Mouse (Mus musculus) frontal cortex, postnatal 14 days (tissue): Measurements from ENCODE around the gene Exoc7.

Experiments
- DNase-seq, 2 experiments: peaks; one replicate each; pipeline ENCODE4 v3.0.0; 2022; ENCODE audit warnings: low spot score in 2 of 2

Gene Exoc7

GRCm38 (mm10) chr11:116318719-116319659 is 12.0 kb upstream of the Exoc7 start:
- peak in 1 of 2 experiments; percentile 79 for DNase-seq

- DNase-seq: no peak
Observed at GRCm38 (mm10) chr11:116312359-116312758, 5.3 kb upstream of the Exoc7 start.

- DNase-seq: no peak
Observed at GRCm38 (mm10) chr11:116311169-116311568, 4.1 kb upstream of the Exoc7 start.

DNA sequence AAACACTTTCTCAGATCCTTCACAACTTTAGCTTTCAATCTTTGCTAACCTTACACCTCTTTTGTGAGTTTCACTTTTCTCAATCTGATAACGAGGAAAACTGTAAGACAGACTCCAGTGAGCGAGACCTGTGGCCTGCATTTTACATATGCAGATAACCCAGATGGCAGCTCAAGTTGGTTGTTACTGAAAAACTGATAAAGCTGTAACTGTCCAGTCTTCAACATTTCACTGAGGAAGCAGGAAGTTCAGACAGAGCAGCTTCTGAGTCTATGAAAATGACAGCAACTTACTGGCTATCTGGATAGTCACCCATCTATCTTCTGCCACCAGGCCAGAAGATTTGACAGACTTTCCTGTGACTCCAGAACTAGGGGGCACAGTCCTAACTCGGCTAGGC is 2.6 kb upstream of the Exoc7 start:
- DNase-seq: no peak

GRCm38 (mm10) chr11:116307762-116308531 is 914 bp upstream of the Exoc7 start:
- DNase-seq: no peak

- peak; percentile 82 to 91 for DNase-seq
Observed at GRCm38 (mm10) chr11:116306126-116306982, 679 bp downstream of the Exoc7 start.

- DNase-seq: no peak
Observed at GRCm38 (mm10) chr11:116305423-116305822, 1.6 kb downstream of the Exoc7 start.

- DNase-seq: no peak
Observed at GRCm38 (mm10) chr11:116298621-116299020, 8.4 kb downstream of the Exoc7 start.

GRCm38 (mm10) chr11:116298221-116298620 is 8.8 kb downstream of the Exoc7 start:
- DNase-seq: no peak

- no peak for DNase-seq
Observed at GRCm38 (mm10) chr11:116297017-116297416, 10.0 kb downstream of the Exoc7 start.

GRCm38 (mm10) chr11:116296191-116296734 is 10.8 kb downstream of the Exoc7 start:
- no peak for DNase-seq

GRCm38 (mm10) chr11:116294319-116294718 is 12.7 kb downstream of the Exoc7 start:
- no peak for DNase-seq

DNA sequence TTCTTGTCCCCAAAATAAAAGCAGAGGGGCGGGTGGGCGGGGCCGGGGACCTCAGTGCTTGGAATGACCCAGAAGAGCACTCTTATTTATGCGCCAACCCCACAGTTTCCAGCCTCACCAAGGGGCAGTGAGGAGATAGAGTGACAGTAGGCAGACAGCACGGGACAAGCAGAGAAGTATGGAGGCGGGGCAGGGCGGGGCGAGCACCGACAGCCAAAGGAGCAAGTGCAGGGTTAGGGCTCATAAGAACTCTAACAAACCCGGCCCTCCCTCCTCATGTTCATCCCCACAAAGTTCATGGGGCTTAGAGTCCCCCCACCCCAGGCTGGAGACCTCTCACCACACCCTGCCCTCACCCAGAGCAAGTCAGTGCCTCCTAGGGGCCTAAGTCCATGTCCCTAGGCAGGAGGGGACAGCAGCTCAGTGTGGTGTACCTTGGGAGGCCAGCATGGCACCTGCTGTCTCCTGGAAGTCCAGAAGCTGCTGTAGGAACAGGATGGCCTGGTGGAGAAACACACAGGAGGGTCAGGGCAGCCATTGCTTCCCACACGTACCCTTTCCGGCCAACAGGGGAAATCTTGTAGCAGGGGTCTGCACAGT is 13.4 kb downstream of the Exoc7 start:
- DNase-seq: no peak

GRCm38 (mm10) chr11:116292401-116292800 is 14.6 kb downstream of the Exoc7 start:
- no peak for DNase-seq

GRCm38 (mm10) chr11:116290556-116290955 is 16.5 kb downstream of the Exoc7 start:
- DNase-seq: no peak

- no peak for DNase-seq
Observed at GRCm38 (mm10) chr11:116287351-116287750, 19.7 kb downstream of the Exoc7 start.

DNA sequence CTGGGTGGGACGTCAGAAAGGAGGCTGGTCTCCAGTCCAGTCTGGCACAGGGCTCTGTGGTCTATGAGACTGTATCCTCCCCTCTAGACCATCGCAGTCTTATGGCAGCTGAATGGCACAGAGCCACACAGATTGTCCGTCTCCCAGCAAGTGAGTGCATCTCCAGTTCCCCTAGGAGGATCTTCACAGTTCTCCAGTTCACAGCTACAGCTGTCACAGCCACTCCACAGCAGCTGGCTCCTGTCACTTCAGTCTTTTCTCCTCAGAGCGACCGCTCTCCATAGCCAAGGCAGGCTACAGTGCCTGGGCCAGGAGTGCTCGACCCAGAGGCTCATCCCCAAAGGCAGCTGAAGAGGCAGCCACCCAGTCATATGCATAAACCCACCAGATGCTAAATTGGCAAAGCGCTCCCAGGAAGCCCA is 21.3 kb downstream of the Exoc7 start:
- DNase-seq: no peak

DNA sequence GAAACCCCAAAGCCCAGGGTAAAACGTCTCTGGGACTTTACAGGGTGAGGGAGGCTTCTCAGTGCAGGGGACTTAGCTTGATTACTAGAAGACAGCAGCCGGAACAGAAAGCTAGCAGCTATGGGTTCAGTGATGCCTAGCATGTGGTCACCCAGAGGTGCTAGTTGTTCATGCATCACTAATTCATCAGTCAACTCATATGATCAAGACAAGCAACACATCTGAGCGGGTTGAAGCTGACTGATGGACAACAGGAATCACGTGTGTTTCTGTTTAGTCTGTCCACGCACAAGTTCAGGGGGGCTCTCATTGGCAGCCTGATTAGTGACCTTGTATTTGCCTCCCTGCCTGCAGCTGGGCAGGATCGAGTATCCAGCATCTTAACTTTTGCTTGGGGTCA is 23.1 kb downstream of the Exoc7 start:
- DNase-seq: no peak

DNA sequence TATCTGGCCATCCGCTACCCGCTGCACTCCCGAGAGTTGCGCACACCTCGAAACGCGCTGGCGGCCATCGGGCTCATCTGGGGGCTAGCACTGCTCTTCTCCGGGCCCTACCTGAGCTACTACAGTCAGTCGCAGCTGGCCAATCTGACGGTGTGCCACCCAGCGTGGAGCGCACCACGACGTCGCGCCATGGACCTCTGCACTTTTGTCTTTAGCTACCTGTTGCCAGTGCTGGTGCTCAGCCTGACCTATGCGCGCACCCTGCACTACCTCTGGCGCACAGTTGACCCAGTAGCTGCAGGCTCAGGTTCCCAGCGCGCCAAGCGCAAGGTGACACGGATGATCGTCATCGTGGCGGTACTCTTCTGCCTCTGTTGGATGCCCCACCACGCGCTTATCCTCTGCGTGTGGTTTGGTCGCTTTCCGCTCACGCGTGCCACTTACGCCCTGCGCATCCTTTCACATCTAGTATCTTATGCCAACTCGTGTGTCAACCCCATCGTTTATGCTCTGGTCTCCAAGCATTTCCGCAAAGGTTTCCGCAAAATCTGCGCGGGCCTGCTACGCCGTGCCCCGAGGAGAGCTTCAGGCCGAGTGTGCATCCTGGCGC is 24.0 kb downstream of the Exoc7 start:
- no peak for DNase-seq

GRCm38 (mm10) chr11:116282089-116282488 is 24.9 kb downstream of the Exoc7 start:
- DNase-seq: no peak

DNA sequence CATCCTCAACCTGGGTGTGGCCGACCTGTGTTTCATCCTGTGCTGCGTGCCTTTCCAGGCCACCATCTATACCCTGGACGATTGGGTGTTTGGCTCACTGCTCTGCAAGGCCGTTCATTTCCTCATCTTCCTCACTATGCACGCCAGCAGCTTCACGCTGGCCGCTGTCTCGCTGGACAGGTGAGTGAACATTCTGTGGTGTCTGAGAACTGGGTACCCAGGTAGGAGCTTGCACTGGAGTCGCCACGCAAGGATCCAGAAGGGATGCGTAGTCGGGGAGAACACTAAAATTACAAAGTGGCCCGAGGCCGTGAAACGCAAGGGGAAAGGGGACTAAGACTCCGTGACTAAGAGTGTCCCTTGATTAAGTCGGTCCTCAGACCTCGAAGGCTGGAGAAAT is 25.4 kb downstream of the Exoc7 start:
- no peak for DNase-seq
